Mouse (Mus musculus) monocyte, adult 2 months (primary cell): ENCODE results near the gene Ggta1.

Experiments used
- DNase-seq, 2 experiments: peaks; one replicate each; pipeline ENCODE4 v3.0.0; 2022; ENCODE audit warnings: low spot score in 2 of 2, low read depth in 1 of 2

Ggta1 gene

GRCm38 (mm10) chr2:35441419-35441818, 21.6 kb downstream of the Ggta1 start:
- no peak for DNase-seq

DNA sequence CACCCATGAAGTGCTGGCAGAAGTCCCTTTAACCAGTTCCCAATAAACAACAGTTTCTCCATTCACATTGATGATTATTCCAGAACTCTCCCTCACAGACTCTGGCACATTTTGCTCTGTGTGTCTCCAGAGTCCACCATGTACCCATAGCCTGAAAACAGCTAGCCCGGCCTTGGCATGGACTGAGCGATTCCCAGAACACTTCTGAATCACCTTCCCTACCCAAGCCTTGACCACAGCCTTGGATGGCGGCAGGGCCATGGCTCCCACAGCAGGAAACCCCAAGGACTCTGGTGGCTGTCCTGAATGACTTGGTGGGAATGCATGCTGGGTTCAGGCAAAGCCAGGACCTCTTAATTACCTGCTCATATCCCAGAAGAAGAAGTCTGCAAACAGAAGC, 22.6 kb downstream of the Ggta1 start:
- DNase-seq = no peak

DNA sequence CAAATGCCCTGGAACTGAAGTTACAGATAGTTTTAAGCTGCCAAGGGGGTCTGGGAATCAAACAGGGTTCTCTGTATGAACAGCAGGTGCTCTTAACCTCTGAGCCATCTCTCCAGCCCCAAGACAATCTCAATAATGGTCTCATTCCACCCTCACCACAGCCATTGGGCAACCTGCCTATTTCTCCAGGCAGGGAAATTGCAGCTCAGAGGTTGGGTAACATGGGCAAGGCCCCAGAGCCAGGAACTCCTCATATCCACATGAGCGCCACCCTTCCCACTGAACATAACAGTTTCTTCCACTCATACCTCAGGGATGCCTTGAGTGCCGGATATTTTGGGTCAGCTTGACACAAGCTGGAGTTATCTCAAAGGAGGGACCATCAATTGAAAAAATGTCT, 25.2 kb downstream of the Ggta1 start:
- peak in 1 of 2 experiments; percentile 51 for DNase-seq

GRCm38 (mm10) chr2:35434576-35435123, 28.4 kb downstream of the Ggta1 start:
- no peak for DNase-seq

DNA sequence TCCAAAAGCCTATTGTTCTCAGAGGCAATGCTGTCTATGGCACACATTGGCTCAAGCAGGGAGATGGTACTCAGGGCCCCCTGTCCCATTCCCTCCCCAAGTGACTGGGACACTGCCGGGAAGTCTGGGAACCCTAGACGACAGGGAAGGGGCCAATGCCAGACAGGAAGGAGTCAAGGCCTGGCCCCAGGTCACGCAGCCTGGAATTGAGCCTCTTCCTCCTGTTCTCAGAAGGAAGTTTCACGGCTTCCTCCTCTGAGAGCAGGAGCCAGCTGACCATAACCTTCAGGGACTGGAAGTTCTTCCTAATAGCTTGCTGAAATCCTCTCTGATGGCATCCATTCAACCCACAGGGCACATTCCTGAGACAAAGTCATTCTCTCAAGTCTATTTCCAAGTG, 29.6 kb downstream of the Ggta1 start:
- DNase-seq = no peak

GRCm38 (mm10) chr2:35432472-35432871, 30.6 kb downstream of the Ggta1 start:
- DNase-seq = no peak

DNA sequence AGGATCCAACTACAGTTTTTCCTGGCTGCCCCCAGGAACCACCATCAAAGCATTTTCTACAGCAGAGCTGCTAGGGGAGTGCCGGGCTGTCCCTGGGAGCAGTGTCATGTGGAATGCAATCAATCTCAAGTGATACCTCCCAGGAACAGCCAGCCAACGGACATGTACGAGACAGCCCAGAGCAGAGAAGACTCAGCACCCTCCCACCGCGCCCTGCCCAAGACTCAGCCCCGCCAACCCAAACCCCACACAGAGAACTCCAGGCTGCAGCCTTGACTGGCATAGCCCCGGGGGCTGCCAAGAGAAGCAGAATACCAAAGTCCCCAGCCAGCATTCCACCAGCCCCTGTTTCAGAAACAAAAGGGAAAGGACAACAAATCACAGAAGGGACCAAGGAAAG, 31.0 kb downstream of the Ggta1 start:
- DNase-seq = no peak

DNA sequence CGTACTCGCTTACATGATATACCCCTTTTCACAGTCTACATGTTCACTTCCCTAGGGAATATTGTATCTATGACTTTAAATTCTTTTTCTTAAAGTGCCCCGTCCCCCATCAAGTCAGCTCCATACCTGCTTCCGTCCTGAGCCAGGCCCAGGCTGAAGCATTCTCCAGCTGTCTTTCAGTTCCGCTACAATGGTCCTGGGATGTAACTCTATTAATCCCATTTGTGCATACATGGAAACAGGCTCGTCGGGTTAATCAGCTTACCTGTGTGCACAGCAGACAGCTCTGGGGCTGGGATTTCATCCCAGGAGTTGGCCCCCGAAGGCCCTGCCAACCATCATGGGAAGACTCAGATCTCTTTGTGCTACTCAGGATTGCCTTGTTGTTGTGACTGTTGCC, 32.2 kb downstream of the Ggta1 start:
- no peak for DNase-seq

DNA sequence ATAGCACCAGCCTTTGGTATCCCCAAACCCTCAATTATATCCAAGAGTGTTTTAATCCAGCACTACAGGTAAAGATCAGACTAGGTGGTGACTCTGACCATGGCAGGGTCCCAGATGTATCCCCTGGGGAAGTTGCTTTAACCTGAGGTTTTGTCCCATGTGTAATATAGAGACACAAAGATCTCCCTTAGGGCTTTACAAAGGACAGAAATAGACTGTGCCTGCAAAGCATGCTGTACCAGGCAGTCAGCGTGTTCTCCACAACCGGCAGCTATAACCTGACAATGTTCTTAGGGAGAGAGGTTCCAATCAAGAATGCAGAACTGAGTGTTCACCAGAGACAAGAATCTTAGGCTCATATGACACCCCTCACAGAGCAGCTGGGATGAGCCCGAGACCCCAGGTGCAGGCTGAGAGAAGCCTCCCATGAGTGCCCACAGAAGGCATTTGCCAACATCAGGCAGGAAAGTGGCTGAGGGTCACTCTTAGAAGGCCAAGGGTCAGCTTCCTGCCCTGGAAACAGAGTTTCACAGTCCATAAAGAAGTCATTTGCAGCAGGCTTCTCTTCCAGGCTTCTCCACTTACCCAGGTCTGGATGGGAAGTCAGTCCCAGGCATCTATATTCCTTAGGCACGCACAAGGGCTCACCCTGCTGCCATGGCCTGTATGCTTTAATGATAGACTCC, 34.3 kb downstream of the Ggta1 start:
- no peak for DNase-seq

DNA sequence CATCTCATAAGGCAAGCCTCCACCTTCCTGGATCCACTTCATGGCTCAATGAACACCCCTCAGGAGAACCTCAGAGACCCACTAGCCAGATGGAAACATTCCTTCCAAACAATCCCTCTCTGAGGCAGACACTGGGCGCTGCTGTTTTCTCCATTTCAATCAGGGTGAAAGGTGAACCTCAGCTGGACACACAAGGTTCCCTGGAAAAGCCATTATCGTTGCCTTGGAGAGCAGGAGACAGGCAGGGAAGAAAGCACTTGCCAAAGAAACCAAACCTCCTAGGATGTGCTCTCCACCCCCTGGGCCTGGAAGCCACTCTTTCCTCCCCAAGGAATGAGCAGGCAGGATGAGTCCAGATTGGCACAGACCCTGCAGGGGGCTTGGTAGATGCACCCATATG, 35.5 kb downstream of the Ggta1 start:
- DNase-seq = no peak

GRCm38 (mm10) chr2:35423711-35424339, 39.2 kb downstream of the Ggta1 start:
- DNase-seq = no peak

DNA sequence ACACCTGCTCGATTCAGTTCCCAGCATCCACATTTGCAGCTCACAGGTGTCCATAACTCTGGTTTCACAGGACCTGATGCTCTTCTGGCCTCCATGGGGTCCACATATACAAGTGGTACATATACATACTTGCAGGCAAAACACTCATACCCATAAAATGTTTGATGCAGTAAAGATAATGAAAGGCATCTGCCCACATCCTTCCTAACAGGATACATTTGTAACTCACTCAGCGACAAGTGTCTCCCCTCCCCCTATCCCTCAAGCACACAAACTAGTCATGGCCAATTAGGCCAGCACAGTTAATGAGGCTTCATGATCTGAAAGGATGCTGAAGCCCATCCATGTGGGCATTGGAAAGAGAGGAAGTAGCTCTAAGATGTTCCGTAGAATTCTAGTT, 40.6 kb downstream of the Ggta1 start:
- no peak for DNase-seq

DNA sequence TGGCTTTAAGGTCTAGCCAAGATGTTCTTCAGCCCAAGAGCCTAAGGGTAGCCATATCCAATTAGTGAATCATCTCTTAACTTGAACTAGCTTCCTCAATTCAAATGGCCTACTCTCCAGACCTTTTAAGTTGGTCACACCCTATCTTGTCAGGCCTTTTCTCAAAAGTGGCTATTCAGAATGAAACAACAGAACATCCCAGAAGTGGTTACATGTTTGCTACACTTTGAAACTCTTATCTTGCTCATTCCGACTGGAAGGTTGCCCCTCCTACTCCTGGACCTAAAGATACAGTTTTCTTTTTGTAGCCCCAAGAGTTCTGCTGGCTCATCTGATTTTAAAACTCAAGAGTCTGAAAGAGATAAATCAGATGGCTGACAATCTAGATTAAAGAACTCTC, 42.4 kb downstream of the Ggta1 start:
- DNase-seq = no peak

DNA sequence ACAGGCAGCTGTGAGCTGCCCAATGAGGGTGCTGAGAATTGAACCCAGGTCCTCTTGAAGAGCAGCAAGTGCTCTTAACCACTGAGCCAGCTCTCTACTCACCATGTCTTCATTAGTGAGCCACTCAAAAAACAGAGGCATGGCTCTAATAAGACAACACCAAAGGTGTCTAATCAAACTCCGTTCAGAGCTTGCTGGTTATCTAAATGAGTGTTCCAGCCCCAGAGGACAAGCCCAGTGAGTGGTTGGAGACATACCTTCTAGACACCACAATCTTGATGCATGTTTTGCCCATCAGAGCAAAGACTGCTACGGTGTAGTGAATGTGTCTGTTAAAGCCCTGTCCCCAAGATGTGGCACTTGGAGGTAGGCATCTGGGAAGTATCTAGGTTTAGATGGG, 43.4 kb downstream of the Ggta1 start:
- no peak for DNase-seq

GRCm38 (mm10) chr2:35419243-35419642, 43.8 kb downstream of the Ggta1 start:
- no peak for DNase-seq

DNA sequence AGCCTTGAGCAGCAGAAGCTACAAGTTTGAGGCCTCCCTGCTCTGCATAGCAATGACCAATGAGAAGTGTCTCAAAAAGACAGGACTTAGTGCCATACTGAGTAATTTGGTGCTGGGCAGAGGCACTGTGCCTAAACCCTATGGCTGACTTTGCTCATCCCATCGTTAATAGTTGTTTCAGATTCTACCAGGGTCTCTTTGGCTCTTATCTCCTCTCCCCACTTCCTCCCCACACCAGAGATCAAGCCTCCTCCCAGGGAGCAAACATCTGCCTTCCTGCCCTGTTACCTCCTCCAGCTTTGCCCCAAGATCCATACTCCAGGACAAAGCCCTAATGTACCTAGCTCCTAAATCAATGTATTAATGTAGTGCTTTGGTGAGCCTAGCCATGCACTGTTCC, 45.8 kb downstream of the Ggta1 start:
- DNase-seq = no peak

DNA sequence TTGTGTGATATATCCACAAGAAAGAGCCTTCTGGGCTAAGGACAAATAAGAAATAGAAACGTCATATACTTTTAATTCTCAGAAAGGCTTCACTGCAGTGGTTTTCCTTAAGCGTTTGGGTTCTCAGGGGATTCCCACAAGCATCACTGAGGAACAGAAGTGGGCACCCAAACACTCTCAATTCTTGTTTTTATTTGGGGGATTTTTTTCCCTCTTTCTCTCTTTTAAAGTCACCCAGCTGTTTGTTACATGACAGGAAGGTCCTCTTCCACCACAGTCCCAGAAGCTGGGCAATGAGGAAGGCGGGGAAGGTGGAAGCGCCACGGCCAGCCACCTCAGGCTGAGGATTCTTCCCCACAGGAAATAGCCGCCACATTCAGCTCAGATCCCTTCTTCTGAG, 46.6 kb downstream of the Ggta1 start:
- DNase-seq = no peak

DNA sequence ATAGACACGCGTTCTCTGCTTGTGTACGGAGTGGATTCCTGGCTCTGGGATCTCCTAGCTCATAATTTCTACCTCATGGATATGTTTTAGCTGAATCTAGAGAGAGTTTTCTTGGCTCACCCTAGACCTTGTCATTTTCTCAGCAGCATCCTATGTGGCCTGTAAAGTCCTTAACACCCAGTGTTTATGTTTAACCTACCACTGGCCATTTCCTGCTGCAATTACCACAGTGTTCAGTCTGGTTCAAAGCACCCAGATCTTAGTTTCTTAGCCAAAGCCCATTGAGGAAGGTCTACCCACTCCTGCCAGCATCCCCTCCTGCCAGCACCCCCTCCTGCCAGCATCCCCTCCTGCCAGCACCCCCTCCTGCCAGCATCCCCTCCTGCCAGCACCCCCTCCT, 50.2 kb downstream of the Ggta1 start:
- DNase-seq = no peak

- DNase-seq = no peak
Measured at GRCm38 (mm10) chr2:35412246-35412645, 50.8 kb downstream of the Ggta1 start.

GRCm38 (mm10) chr2:35411640-35412190, 51.3 kb downstream of the Ggta1 start:
- DNase-seq = no peak

GRCm38 (mm10) chr2:35409466-35409865, 53.6 kb downstream of the Ggta1 start:
- DNase-seq = no peak

DNA sequence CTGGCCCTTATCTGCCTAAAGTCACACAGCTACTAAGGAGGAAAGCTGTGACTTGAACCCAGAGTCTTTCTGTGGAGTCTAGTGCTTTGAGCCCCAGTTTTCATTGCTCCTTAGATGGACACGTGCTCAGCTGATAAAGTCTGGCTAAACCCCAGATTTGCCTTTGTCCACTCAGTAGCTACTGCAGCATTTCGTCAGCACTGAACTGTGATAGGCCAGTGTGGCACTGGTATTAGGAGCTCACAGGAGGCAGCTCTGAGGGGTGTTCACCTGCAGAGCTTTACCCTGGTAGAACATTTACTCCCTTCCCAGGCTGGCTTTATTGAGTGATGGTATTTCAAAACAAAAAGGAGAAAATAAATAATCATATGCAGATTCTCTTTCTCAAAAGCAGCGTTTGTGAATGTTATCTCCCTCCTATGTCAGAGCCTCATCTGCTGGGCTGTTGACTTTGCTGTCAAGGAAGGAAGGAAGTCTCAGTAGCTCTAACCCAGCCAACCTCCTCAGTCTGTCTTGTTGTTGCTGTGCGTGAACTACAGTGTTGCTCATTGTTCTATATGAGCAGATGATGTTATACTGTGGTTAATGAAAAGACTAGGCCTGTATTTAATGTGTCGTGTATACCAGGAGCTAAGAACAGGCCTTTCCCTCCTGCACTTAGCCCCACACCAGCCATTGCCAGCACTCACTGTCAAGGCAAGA, 54.5 kb downstream of the Ggta1 start:
- no peak for DNase-seq
